Mouse (Mus musculus) hindbrain, embryonic 11.5 days (tissue): ENCODE measurements around the gene Tshr. TPM values are rescaled to one million over a fixed set of nuclear protein-coding genes. Genes with fewer than 3 reads are reported as not detected.
"Not testable (repeated sequence)": the region's sequence is repeated elsewhere in the genome, so short reads cannot be mapped to it uniquely, and the experiment has no call there.

Source experiments
- ATAC-seq: fragments of 200-750 bp; cut with Nextera tagmentation; 2 replicates; pipeline ENCODE4 v1.8.0; 2017; ENCODE audit warnings: mild to moderate bottlenecking, moderate TSS enrichment, moderate library complexity; ENCODE audit not compliant: low FRiP score
- DNase-seq: peaks from one replicate; pipeline ENCODE4 v3.0.0-alpha.2; 2015; ENCODE audit warnings: low spot score
- H3K27ac ChIP-seq: fragments of 300-500 bp; sonication (generic); 2 replicates; pipeline ENCODE4 v1.5.1; 2014; ENCODE audit warnings: mild to moderate bottlenecking, low read depth, low read length
- H3K27me3 ChIP-seq: fragments of 300-500 bp; sonication (generic); 2 replicates; pipeline ENCODE4 v1.6.1; 2014; ENCODE audit warnings: mild to moderate bottlenecking, low read length, moderate library complexity, mixed read lengths; ENCODE audit not compliant: control insufficient read depth, insufficient read depth
- H3K36me3 ChIP-seq: fragments of 300-500 bp; sonication (generic); 2 replicates; pipeline ENCODE4 v1.6.1; 2014; ENCODE audit warnings: mild to moderate bottlenecking, low read length, moderate library complexity, mixed read lengths; ENCODE audit not compliant: control insufficient read depth, insufficient read depth
- H3K4me1 ChIP-seq: fragments of 300-500 bp; sonication (generic); replicated peaks from 2 replicates; pipeline ENCODE4 v1.6.1; 2014; ENCODE audit warnings: low read length, mixed read lengths; ENCODE audit not compliant: control insufficient read depth, insufficient read depth
- H3K4me2 ChIP-seq: fragments of 300-500 bp; sonication (generic); replicated peaks from 2 replicates; pipeline ENCODE4 v1.6.1; 2014; ENCODE audit warnings: mild to moderate bottlenecking, low read depth, low read length
- H3K4me3 ChIP-seq: fragments of 300-500 bp; sonication (generic); 2 replicates; pipeline ENCODE4 v1.5.1; 2014; ENCODE audit warnings: low read depth, low read length
- H3K9ac ChIP-seq: fragments of 300-500 bp; sonication (generic); 2 replicates; pipeline ENCODE4 v1.6.1; 2014; ENCODE audit warnings: low read depth, low read length
- H3K9me3 ChIP-seq: fragments of 300-500 bp; sonication (generic); 2 replicates; pipeline ENCODE4 v1.6.1; 2016; ENCODE audit warnings: low read length; ENCODE audit not compliant: control insufficient read depth
- WGBS: fragments of 180-500 bp; shearing (Covaris S2); extraction: QIAGEN DNeasy Blood & Tissue Kit; methylation state at CpG from one replicate; pipeline ENCODE4 v1.1.7; 2014; 5-methylcytosine and 5-hydroxymethylcytosine counted together
- polyA plus RNA-seq: library from polyadenylated mRNA; unstranded; fragments of >200 nt; fragmentation: Nextera tagmentation; extraction: Ambion mirVana; gene quantifications from 2 replicates; pipeline ENCODE4 v1.2.1, GENCODE M21; 2014

Tshr gene
- polyA plus RNA-seq, 1 experiment from 2014 or later: not detected

- no peak overlapping the region for H3K27ac ChIP-seq
- no peak for DNase-seq
- H3K9ac ChIP-seq: no peak overlapping the region
- peaks cover 10% of the 10 kb centered on the region; the same call in 1 of the 2 replicates for H3K36me3 ChIP-seq
- H3K4me2 ChIP-seq: no peak overlapping the region
- H3K4me1 ChIP-seq: no peaks in the 10 kb centered on the region
- H3K27me3 ChIP-seq: no peaks in the 10 kb centered on the region
- no peak overlapping the region for H3K4me3 ChIP-seq
- no peak for ATAC-seq
- 88% methylated on average over 2 of the region's 2 CpGs for whole genome bisulfite sequencing
- H3K9me3 ChIP-seq: no peaks in the 10 kb centered on the region
These were observed 187.3 kb downstream of the Tshr start for GRCm38 (mm10) chr12:91571708-91572107.

- Histone ChIP-seq H3K9me3 (no peaks in the 10 kb centered on the region), H3K4me2 (no peak overlapping the region), H3K36me3 (0 out of 2 replicates have a peak, but pooled peaks cover 9% of the 10 kb centered on the region), H3K4me1 (no peaks in the 10 kb centered on the region), H3K4me3 (no peak overlapping the region), H3K27ac (no peak overlapping the region), H3K9ac (no peak overlapping the region), H3K27me3 (no peaks in the 10 kb centered on the region)
- DNase-seq: no peak
- no peak for ATAC-seq
- 93% methylated on average over 2 of the region's 2 CpGs for WGBS
These were observed 195.3 kb downstream of the Tshr start for GRCm38 (mm10) chr12:91579665-91580064.

DNA sequence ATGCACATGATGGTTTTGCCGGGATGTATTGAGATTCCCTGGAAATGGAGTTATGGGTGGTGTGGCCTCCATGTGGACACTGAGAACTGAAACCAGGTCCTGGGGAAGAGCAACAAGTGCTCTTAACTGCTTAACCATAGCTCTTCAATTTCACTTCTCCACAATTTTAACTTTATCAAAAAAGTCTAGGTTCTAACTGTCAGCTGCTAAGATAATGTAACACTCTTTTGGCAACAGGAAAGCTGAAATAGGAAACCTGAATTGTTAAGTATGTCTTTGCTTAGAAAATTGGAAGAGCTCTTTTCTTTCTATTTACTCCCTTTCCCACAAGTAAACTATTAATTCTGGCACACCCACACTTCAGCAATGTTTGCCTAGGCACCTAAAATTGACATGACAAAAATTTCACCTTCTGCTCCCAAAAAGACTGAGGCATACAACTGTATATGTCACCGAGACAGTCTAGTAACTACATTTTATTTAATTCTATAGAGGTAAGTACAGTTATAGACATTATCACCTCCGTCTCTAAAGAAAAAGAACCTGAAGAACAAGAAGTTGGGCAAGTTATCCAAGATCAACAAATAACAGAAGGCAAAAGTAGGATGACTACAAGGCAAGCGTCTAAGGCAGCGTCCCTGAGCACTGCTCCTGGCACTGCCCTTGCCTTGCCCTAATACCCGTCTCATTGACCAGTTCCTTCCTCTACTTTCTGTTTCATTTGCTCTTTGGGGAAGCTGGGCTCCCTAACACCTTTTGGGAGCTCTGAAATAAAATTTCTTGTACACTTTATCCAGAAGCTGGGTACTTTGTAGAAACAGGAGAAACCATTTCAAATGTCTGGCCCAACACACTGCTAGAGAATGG is 197.1 kb downstream of the Tshr start:
- no peaks in the 10 kb centered on the region for H3K9me3 ChIP-seq
- no peak overlapping the region for H3K9ac ChIP-seq
- H3K4me2 ChIP-seq: no peak overlapping the region
- whole genome bisulfite sequencing: 95% methylated on average over 6 of the region's 6 CpGs
- H3K4me3 ChIP-seq: no peak overlapping the region
- H3K27ac ChIP-seq: no peak overlapping the region
- H3K4me1 ChIP-seq: no peaks in the 10 kb centered on the region
- DNase-seq: no peak
- ATAC-seq: no peak
- peaks cover 7% of the 10 kb centered on the region; the same call in 1 of the 2 replicates for H3K36me3 ChIP-seq
- no peaks in the 10 kb centered on the region for H3K27me3 ChIP-seq

DNA sequence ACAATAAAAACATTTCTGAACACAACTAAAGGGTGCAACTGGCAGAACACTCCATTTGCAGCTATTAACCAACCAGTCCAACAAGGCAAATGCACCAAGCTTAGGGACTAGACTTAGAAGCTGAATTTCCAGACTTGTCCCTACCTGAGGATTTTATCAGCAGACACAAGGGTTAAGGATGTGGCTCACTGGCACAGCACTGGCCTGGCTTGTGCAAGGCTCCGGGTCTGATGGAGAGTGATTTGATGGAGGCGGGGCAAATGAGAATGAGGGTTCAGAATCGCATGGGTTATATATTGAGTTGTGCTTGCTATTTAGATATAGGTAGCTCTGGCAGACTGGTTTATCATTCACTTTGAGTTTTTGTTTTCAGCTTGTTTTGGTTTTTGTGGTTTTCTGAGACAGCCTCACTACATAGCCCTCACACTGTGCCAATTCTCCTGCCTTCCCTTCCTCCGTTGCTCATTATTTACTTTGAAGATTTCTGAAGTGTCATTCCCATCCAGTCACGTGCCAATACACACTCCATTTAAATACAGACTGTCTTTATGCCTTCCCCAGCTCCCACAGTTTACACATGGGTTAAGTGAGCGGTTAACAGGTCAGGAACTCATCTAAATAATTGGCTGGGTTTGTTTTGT is 198.1 kb downstream of the Tshr start:
- no peaks in the 10 kb centered on the region for H3K4me1 ChIP-seq
- H3K36me3 ChIP-seq: peaks cover 7% of the 10 kb centered on the region; the same call in 1 of the 2 replicates
- no peaks in the 10 kb centered on the region for H3K27me3 ChIP-seq
- no peak overlapping the region for H3K4me3 ChIP-seq
- ATAC-seq (no peak), DNase-seq (no peak)
- 74% methylated on average over 6 of the region's 6 CpGs for WGBS
- H3K27ac ChIP-seq: no peak overlapping the region
- H3K4me2 ChIP-seq: no peak overlapping the region
- H3K9ac ChIP-seq: no peak overlapping the region
- no peaks in the 10 kb centered on the region for H3K9me3 ChIP-seq

DNA sequence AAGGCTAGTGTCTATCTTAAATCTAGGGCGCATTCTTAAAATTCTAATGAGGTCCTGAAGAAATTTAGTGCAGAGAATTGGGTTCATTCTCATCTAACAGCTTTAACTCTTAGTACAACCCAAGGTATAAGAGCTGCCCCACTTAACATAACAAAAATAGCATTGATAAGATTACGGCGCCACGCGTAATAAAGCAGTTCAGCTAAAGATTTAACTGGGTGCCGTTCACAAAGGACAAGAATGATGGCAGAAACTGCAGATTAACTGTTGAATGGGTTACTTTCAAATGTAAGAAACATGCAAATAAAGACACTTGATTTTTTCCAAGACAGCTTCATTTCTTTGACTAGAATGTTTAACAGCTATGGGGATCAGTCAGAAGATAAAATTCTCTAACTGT is 199.0 kb downstream of the Tshr start:
- DNase-seq: no peak
- H3K4me1 ChIP-seq: no peaks in the 10 kb centered on the region
- no peak overlapping the region for H3K4me3 ChIP-seq
- no peak overlapping the region for H3K4me2 ChIP-seq
- H3K9me3 ChIP-seq: no peaks in the 10 kb centered on the region
- no peak overlapping the region for H3K27ac ChIP-seq
- H3K27me3 ChIP-seq: no peaks in the 10 kb centered on the region
- no peak for ATAC-seq
- no peak overlapping the region for H3K9ac ChIP-seq
- H3K36me3 ChIP-seq: peaks cover 4% of the 10 kb centered on the region; the same call in 1 of the 2 replicates
- WGBS: 65% methylated on average over 6 of the region's 6 CpGs

- DNase-seq (no peak), ATAC-seq (no peak)
- H3K4me3 ChIP-seq: no peak overlapping the region
- 95% methylated on average over 3 of the region's 3 CpGs for WGBS
- no peak overlapping the region for H3K4me2 ChIP-seq
- peaks cover 4% of the 10 kb centered on the region; the same call in 1 of the 2 replicates for H3K36me3 ChIP-seq
- no peak overlapping the region for H3K9ac ChIP-seq
- no peak overlapping the region for H3K27ac ChIP-seq
- no peaks in the 10 kb centered on the region for H3K4me1 ChIP-seq
- no peaks in the 10 kb centered on the region for H3K27me3 ChIP-seq
- H3K9me3 ChIP-seq: no peaks in the 10 kb centered on the region
These were observed 200.8 kb downstream of the Tshr start for GRCm38 (mm10) chr12:91585206-91585605.

GRCm38 (mm10) chr12:91585815-91586214 is 201.5 kb downstream of the Tshr start:
- not testable (repeated sequence) for H3K4me3 ChIP-seq

DNA sequence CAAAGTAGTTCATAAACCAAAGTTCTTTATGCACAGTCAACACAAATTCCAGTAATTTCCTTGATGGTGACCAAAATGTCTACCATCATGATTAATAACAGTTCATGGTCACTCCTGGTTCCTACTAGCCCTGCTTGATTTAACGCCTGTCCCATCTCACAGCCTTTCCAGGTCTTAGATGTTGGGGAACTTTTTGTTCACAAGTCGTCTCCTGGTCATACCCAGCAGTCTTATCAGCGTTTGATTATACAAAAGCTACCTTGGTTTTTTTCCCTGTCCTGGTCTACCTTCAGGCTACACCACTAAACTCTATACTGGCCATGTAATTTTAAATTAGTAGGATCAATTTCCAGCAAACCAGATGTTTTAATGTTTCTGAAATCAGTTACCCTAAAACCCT is 202.7 kb downstream of the Tshr start:
- 59% methylated on average over 3 of the region's 3 CpGs for WGBS
- Histone ChIP-seq H3K9ac (peak overlapping the region; percentile 100), H3K4me2 (peak overlapping the region; percentile 53), H3K4me1 (no peaks in the 10 kb centered on the region; the same call in 1 of the 2 replicates), H3K27me3 (no peaks in the 10 kb centered on the region), H3K36me3 (peaks cover 4% of the 10 kb centered on the region; the same call in 1 of the 2 replicates), H3K27ac (no peak overlapping the region), H3K4me3 (peak overlapping the region; percentile 90), H3K9me3 (no peaks in the 10 kb centered on the region)
- ATAC-seq: no peak
- DNase-seq: no peak

More at GRCm38 (mm10) chr12:91585815-91586214, 201.5 kb downstream of the Tshr start:
- not testable (repeated sequence) for H3K36me3 ChIP-seq, H3K4me2 ChIP-seq, H3K9ac ChIP-seq, DNase-seq, ATAC-seq, H3K27me3 ChIP-seq, H3K4me1 ChIP-seq, H3K9me3 ChIP-seq, H3K27ac ChIP-seq
- 97% methylated on average over 4 of the region's 4 CpGs for WGBS
